Mouse (Mus musculus) megakaryocyte, adult 5-6 weeks (primary cell): ENCODE data around the gene Defb19. TPM values are rescaled to one million over a fixed set of nuclear protein-coding genes. Genes with fewer than 3 reads are reported as not detected.

Experiments
- ATAC-seq: 2 replicates; pipeline ENCODE4 v1.8.0; 2016; ENCODE audit warnings: mild to moderate bottlenecking, inconsistent platforms; ENCODE audit not compliant: poor library complexity, severe bottlenecking
- total RNA-seq, 2 experiments: library from RNA; stranded (forward) in 1 of 2; stranded (reverse) in 1 of 2; fragments of 153-499, 151-499 nt in 1 of 2; fragments of 221-1000, 200-1000 nt in 1 of 2; gene quantifications; 2 replicates each; pipeline versions ENCODE4 v1.2.3 to v1.2.4; 2015 to 2017

Gene Defb19
- total RNA-seq (2015) (not detected in 2 replicates), total RNA-seq (2017) (not detected in 2 replicates)

- no peak for ATAC-seq
These were observed at the start of gene Defb19 for GRCm38 (mm10) chr2:152580107-152580506. Defb19 (minus strand) TSS chr2:152580312.

- no peak for ATAC-seq
These were observed 49.8 kb upstream of the Defb19 start for GRCm38 (mm10) chr2:152629904-152630303.

- no peak for ATAC-seq
These were observed 49.1 kb upstream of the Defb19 start for GRCm38 (mm10) chr2:152629239-152629638.

- ATAC-seq = no peak
These were observed 48.0 kb upstream of the Defb19 start for GRCm38 (mm10) chr2:152628066-152628465.

- peak; percentile 45; the same call in 1 of the 2 replicates for ATAC-seq
These were observed 46.9 kb upstream of the Defb19 start, which contains the start of gene Rem1 for GRCm38 (mm10) chr2:152626774-152627591. Rem1 (plus strand) TSS chr2:152626951.

GRCm38 (mm10) chr2:152625256-152625655 is 45.1 kb upstream of the Defb19 start:
- no peak for ATAC-seq

GRCm38 (mm10) chr2:152624566-152624965 is 44.5 kb upstream of the Defb19 start:
- no peak for ATAC-seq

- no peak for ATAC-seq
These were observed 42.8 kb upstream of the Defb19 start, which contains the start of gene Defb25 for GRCm38 (mm10) chr2:152622953-152623352. Defb25 (minus strand) TSS chr2:152623053.

- ATAC-seq = no peak
These were observed 42.0 kb upstream of the Defb19 start for GRCm38 (mm10) chr2:152622151-152622550.

- ATAC-seq = peak; percentile 92
These were observed 40.4 kb upstream of the Defb19 start for GRCm38 (mm10) chr2:152620367-152621134.

- ATAC-seq = no peak
These were observed 37.3 kb upstream of the Defb19 start for GRCm38 (mm10) chr2:152617374-152617773.

- ATAC-seq = no peak
These were observed 36.4 kb upstream of the Defb19 start for GRCm38 (mm10) chr2:152616470-152616869.

- ATAC-seq = peak; percentile 86
These were observed 35.5 kb upstream of the Defb19 start for GRCm38 (mm10) chr2:152615563-152615962.

- ATAC-seq = no peak
These were observed 32.1 kb upstream of the Defb19 start for GRCm38 (mm10) chr2:152612193-152612592.

GRCm38 (mm10) chr2:152608719-152609118 is 28.6 kb upstream of the Defb19 start:
- no peak for ATAC-seq

GRCm38 (mm10) chr2:152607746-152608145 is 27.6 kb upstream of the Defb19 start:
- no peak for ATAC-seq

- no peak for ATAC-seq
These were observed 23.9 kb upstream of the Defb19 start, which contains the start of gene Defb36 for GRCm38 (mm10) chr2:152604057-152604456. Defb36 (plus strand) TSS chr2:152604327.

- ATAC-seq = peak; percentile 45; the same call in 1 of the 2 replicates
These were observed 21.3 kb upstream of the Defb19 start for GRCm38 (mm10) chr2:152601275-152601960.

GRCm38 (mm10) chr2:152600076-152600475 is 20.0 kb upstream of the Defb19 start:
- no peak for ATAC-seq

- no peak for ATAC-seq
These were observed 19.2 kb upstream of the Defb19 start, which contains the start of gene Defb45 for GRCm38 (mm10) chr2:152599299-152599698. Defb45 (minus strand) TSS chr2:152599399.

GRCm38 (mm10) chr2:152589021-152589420 is 8.9 kb upstream of the Defb19 start:
- no peak for ATAC-seq
